9 mouse cellular contexts compared by ENCODE assay signal in genomic region chr6:93648581-93649230, GRCm38 (mm10).
A peak's percentile ranks its signal among the peaks of the same experiment; 100 is the strongest.
DNase-seq lines count a peak whose midpoint lies in the region; ATAC-seq lines count a peak whose summit lies in the region.
"Had no signal": no experiment of that assay in that cellular context is flagged by ENCODE, and none has a peak within 500 bp of the region (broad histone marks: within the 10 kb centered on the region; RNA-seq: fewer than 3 reads in every experiment).

No protein-coding gene starts in this region.

- no peaks in the 10 kb centered on the region for H3K27me3 ChIP-seq in forebrain, embryonic 15.5 days

- ATAC-seq in forebrain, embryonic 15.5 days (replicated peaks) = no peak

- H3K9ac ChIP-seq in forebrain, embryonic 15.5 days (replicated peaks) = no peak overlapping the region

- H3K9me3 ChIP-seq in forebrain, embryonic 15.5 days = no peaks in the 10 kb centered on the region

- H3K4me3 ChIP-seq in forebrain, embryonic 15.5 days = no peak overlapping the region
- H3K4me3 ChIP-seq: erythroblast, embryonic 14.5 days had no signal

- 81% methylated on average over 8 of the region's 8 CpGs for WGBS in forebrain, embryonic 15.5 days

- H3K36me3 ChIP-seq in forebrain, embryonic 15.5 days = no peaks in the 10 kb centered on the region

- H3K4me1 ChIP-seq in forebrain, embryonic 15.5 days = no peaks in the 10 kb centered on the region

- no peak overlapping the region for H3K27ac ChIP-seq in forebrain, embryonic 15.5 days (replicated peaks)

- intact Hi-C loops in left cerebral cortex, postnatal 36 days (cut with DNase I) = no loop called here
- intact Hi-C loops in heart, postnatal 25 days (cut with DNase I) = no loop called here

- DNase-seq in left cerebral cortex, adult 18-20 months (ENCODE audit: low spot score in 2 of 2) = peak; percentile 4 to 21
- DNase-seq in left cerebral cortex, postnatal 36 days (ENCODE audit: low spot score in 2 of 2) = no peak
- DNase-seq in embryo, embryonic 10.5 days (ENCODE audit: low spot score) = peak; percentile 23
- DNase-seq in heart, postnatal 25 days (ENCODE audit: low spot score) = peak; percentile 48
- DNase-seq in ovary, adult 18-20 months (ENCODE audit: low spot score) = peak; percentile 69
- no peak for DNase-seq in cerebellum, adult 9-11 months
- DNase-seq in cerebellum, adult 11 months = no peak

- H3K4me2 ChIP-seq in forebrain, embryonic 15.5 days (replicated peaks) = no peak overlapping the region

Comparison
In these comparisons a context has a peak if more than half of its experiments do, and no peak if none do; other contexts are left out.
1. DNase-seq: peak in left cerebral cortex, adult 18-20 months (2 of 2), embryo, embryonic 10.5 days (single experiment), heart, postnatal 25 days (single experiment) and ovary, adult 18-20 months (single experiment); none in left cerebral cortex, postnatal 36 days (0 of 2), cerebellum, adult 9-11 months (single experiment) and cerebellum, adult 11 months (single experiment).